Mouse (Mus musculus): ENCODE data around the gene C1ql3.

C1ql3 gene

DNA sequence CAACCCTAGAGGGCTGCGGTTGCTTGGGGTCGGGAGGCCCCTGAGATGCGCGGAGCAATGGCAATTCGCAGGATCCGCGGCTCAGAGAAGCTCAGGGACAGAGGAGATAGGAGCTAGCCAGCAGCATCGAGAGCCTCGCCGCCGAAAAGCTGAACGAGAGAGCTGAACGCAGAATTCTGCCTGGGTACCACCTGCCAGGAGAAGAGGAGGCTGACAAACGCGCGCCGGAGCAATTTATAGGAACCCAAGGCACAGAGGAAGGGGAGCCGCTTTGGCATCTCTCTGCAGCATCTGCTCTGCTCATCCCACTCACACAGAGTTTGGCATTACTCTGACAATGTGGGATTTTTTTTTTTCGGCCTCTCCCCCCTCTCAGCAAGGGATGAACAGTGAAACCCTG lies at the start of gene C1ql3:
Gene C1ql3 (minus strand): TSS at position 335 of the 400 bp plus-strand sequence.
- no peak for TF ChIP-seq GATA4 (IDR thresholded peaks at IDR 0.05; ENCODE audit: insufficient replicate concordance, low read length)

DNA sequence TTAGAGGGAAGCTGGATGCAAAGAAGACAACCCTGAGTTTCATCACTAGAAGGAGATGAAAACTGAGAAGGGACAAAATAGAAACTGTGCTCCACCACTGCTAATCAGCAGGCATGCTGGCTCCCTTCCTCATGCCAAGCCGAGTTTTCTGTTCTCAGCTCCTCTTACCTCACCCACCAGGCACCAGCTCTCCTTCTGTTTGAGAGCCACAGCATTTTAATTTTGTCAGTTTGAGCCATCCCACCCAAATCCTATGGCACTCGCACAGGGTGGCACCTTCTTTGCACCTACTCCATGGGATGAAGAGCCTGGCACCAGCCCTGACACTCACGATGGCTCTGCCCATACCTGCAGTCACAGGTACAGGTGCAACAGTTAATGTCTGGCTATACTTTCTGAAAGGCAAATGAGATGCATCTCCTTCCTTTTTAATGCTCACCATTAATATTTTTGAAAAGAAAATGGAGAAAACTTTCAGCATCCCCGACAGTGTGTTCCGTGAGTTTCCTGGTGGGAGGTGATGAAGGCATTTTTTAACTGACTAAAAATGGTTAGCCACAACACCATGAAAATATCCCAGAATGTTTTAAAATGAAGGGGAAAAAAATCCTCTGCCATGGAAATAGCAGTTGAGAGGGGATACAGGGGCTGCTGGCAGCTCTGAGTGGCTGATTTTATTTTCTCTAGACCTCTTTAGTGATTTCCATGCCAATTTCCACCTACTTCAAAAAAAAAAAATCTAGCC lies 49.0 kb upstream of the C1ql3 start:
- TF ChIP-seq GATA4 (IDR thresholded peaks at IDR 0.05; ENCODE audit: insufficient replicate concordance, low read length): no peak

DNA sequence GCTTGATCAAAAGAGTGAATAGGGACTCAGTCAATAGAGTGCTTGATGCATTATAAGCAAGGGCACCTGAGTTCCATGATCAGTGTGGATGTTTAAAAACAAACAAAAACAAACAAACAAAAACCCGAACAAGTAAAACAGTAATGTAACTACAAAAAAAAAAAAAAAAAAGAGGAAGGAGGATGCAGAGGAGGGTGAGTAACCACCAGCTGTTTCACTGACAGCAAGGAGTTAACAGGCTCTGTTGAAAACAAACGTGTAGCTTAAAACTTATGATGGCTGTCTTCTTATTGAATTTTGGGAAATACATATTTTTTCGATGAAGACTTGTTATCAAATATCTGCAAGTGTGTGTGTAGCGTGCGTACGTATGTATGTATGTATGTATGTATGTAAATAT lies 37.0 kb upstream of the C1ql3 start:
- no peak for TF ChIP-seq GATA4 (IDR thresholded peaks at IDR 0.05; ENCODE audit: insufficient replicate concordance, low read length)

DNA sequence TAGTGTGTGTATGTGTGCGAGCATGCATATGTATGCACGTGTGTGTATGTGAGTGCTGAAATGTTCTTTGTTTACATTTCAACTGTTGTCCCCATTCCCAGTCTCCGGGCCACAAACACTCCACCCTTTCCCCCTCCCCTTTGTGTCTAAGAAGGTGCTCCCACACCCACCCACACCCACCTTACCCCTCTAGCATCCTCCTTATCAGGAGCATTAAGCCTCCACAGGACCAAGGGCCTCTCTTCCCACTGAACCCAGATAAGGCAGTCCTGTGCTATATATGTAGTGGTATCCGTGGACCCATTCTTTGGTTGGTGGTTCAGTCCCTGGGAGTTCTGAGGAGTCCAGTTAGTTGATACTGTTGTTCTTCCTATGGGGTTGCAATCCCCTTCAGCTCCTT lies 32.9 kb upstream of the C1ql3 start:
- TF ChIP-seq GATA4 (IDR thresholded peaks at IDR 0.05; ENCODE audit: insufficient replicate concordance, low read length): no peak

DNA sequence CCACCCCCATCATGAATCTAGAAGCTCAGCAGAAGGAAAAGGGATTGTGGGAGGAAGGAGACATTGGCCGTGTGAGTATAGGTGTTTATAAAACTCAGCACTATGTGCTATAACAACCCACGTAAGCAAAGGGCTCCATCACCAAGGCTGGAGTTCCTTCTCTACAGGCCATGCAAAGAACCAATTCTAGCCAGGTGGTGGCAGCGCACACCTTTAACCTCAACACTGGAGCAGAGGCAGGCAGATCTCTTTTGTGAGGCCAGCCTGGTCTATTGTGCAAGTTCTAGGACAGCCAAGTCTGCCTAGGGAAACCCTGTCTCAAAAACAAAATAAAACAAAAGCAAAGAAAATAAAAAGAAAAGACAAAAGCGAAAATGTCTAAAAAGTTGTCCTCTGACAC lies 28.2 kb upstream of the C1ql3 start:
- TF ChIP-seq GATA4 (IDR thresholded peaks at IDR 0.05; ENCODE audit: insufficient replicate concordance, low read length): no peak

DNA sequence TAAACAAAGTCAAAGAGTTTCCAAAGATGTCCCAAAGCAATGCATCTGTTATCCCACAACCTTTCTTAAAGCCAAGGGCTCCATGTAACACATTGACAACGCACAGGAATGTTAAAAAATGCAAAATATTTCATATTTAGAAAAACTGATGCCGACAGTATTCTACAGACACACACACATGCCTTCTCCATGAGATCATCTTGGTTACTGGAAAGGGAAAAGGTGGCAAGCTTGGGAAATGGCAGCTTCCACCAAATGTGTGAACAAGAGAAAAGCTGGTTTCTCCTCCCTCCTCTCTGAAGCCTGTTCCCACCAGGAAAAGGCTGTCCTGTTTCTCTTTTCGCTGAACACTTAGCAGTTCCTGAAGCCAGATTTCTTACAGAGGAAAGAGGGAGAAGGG lies 27.2 kb upstream of the C1ql3 start:
- no peak for TF ChIP-seq GATA4 (IDR thresholded peaks at IDR 0.05; ENCODE audit: insufficient replicate concordance, low read length)

DNA sequence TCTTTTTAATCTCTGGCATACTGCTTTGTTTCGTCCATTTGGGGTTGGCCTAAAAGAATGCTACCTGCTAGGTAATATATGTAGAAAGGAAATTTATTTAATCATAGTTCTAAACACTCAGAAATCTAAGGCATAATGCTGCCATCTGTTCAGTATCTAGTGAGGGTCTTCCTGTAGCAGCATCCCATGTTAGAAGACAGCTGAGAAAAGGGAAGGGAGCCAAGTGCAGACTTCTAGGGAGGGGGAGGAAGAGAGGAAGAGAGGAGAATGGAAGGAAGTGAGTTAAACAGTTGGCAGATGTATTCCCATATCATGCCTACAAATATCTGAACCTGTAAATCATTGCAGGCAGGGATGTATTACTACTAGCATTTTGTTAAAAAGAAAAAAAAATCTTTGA lies 7.3 kb upstream of the C1ql3 start:
- no peak for TF ChIP-seq GATA4 (IDR thresholded peaks at IDR 0.05; ENCODE audit: insufficient replicate concordance, low read length)

DNA sequence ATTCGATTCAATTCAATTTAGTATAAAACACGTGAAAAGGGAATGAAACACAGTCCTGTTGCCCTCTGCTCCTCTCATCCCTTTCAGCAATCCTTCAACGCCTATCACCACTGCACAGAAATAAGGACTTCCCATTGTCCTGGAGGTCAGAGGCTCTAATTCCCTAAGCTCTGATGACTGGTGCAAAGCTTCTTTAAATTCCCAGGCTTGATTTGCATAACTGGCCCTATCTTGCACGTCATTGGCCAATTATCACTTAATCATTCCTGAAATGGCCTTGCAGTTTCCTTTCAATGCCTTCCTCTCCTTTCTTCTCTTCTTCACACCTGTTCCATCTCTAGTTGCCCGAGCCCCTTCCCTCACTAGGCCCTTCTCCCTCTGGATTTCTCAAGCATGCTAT lies 6.8 kb upstream of the C1ql3 start:
- no peak for TF ChIP-seq GATA4 (IDR thresholded peaks at IDR 0.05; ENCODE audit: insufficient replicate concordance, low read length)

DNA sequence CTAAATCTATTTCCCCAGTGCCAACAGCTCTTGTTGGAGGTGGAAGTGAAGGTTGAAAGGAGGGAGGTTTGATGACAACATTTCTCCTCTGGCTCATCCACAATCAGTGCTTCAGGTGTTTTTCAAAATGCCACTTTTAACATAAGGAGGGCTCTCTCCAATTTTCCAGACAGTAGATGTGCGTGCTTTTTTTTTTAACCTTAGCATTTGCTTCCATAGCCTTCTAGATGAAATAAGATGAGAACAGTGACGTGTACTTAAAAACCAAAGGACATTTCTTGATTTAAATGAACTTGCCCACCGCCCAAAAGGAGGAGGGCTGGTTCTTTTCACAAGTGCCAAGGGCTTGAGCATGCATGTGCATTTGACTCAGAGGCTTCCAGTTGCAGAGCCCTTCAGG lies 367 bp upstream of the C1ql3 start:
- TF ChIP-seq GATA4 (IDR thresholded peaks at IDR 0.05; ENCODE audit: insufficient replicate concordance, low read length): no peak

DNA sequence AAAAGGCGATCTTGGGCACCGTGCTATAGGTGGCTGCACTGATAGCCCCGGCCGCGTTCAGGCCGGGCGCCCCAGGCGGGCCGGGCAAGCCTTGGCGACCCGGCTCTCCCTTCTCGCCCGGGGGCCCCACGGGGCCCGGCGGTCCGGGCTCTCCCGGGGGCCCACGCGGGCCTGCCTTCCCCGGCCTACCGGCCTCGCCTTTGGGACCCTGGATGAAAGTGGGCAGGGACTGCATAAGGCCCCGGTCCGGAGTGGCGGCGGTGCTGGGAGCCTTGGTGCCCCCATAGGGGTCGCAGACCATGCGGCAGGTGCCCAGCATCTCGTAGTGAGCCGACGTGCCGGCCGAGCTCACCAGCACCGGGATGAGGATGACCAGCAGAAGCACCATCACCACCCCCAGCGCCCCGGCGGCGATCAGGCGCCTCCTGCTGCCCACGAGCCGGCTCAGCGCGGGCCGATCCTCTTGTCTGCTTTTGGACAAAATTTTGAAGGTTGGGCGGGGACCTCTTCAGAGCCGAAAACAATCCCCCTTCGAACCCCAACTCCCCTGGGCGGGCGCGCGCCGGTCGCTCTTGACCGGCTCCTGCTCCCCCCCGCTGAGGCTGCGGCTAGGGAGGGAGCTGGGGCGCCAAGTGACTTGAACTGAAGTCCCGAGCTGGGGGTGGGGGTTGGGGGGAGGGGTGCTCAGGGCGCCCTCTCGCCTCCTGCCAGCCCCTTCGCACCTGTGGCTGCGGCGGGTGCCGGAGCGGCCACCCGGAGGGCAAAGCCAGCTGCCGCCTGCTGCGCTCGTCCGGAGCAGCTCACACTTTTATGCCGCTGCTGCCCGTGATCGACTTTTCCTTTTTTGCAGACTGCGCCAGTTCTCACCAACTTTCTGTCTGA lies 905 bp downstream of the C1ql3 start:
- TF ChIP-seq GATA4 (IDR thresholded peaks at IDR 0.05; ENCODE audit: insufficient replicate concordance, low read length): no peak

DNA sequence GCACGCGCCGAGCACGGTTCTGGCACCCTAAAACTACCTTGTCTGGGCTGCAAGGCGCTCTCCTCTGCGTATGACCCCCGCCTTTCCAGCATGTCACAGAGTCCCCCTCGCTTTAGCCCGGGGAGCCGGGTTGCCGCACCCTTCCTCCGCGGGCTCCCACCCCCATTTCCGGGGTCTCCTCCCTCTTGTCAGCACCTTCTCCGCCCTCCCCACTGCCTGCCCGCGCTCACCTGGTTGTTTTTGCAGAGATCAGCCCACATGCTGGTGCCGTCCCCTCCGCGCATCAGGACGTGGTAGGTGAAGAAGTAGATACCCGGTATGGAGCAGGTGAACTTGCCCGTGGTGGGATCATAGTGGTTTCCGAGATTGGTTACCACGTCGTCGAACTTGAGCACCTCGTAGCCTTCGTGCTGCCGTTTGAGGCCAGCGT lies 1.6 kb downstream of the C1ql3 start:
- no peak for TF ChIP-seq GATA4 (IDR thresholded peaks at IDR 0.05; ENCODE audit: insufficient replicate concordance, low read length)

DNA sequence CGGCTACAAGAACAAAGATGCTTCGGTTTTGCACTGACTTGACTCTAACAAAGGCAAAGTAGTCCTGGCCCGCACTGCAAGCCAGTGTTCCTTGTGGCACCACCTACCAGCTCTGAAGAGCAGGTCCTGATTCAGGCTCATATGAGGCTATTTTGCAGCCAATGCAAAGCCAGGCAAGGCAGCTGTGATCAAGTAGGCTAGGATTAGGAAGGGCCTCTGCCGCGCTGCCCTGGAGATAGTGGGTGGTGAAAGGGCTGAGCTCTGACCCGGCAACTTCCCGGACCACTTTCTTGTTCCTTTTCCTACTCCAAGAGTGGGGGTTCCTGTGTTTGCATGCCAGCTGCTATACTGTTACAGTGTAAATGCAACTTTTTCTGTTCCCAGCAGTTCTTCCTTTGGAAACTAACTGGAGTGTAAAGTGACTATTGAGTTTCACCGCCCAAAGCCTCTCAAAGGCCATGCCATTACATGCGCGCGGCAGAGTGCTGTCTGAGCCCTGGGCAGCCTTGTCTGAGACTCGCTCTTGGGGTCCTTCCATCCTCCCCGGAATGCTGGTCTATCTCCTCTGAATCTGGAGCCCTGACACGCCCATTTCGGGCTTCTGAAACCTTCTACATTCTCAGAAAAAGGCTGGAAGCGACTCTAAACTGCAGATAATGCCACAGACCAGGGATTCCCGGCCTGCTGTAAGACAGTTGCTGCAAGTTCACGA lies 2.2 kb downstream of the C1ql3 start:
- no peak for TF ChIP-seq GATA4 (IDR thresholded peaks at IDR 0.05; ENCODE audit: insufficient replicate concordance, low read length)

DNA sequence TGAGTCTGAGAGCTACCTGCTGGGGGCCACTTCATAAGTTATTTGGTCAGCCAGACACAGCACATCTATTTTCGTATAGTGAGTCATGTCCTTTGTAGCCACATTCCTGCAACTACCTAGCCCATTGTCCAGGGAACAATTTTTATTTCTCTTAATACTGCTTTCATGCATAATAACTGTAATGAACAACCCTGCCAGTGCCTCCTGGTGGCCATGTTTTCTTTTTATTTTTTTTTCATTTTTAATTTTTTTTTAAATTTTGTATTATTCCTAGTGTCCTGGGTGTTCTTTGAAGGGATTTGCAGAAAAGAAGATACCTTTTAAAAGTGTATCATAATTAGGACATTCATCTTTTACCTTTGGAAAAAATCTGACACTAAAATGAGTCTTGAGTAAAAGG lies 3.2 kb downstream of the C1ql3 start:
- no peak for TF ChIP-seq GATA4 (IDR thresholded peaks at IDR 0.05; ENCODE audit: insufficient replicate concordance, low read length)

DNA sequence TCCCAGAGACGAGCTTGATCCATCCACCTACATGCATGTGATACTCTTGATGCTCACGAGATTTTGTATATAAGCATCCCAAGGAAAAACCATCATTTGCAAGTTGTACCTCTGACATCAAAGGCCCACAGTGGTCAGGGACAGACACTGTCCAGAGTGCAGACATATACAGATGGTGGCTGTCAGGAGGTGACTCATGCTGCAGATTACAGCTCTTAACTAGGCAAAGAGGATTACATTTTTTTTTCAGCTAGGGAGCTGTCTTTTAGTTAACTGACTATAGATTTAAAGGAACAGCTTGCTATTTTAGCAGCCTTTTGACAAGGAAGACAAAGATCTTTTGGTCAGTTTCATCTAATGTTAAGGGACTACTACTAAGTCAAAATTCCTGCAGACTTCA lies 11.6 kb downstream of the C1ql3 start:
- no peak for TF ChIP-seq GATA4 (IDR thresholded peaks at IDR 0.05; ENCODE audit: insufficient replicate concordance, low read length)

DNA sequence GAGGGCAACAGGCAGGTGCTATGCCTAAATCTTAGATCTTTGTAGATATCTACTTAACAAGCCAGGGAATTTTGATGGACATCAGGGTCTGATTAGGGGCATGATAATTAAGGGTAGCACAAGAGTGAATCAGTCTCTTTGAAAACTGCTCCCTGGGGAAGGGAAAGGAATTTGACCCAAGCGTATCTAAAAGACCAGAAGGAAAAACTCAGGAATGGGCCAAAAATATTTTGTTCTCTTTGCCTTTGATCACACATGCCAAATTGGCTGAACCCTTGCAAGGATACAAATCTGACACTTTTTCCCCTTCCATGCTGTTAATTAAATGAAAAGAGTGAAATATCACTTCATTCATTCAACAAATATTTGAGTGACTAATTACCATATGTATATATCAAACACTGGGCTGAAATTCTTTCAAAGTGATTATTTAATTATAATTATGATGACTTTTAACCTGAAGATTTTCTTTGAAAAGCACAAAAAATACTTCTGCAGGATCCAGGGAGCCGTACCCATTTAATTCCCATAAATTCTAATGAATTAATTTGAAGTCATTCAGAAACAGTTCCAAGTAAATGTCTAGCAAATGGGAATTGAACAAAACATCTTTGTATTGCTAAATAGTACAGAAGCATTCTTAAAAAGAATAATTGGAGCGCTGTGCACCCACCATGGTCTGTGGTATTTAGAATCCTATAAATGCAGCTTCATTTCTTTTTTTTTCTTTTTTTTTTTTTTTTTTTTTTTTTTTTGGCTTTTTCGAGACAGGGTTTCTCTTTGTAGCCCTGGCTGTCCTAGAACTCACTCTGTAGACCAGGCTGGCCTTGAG lies 26.5 kb downstream of the C1ql3 start:
- no peak for TF ChIP-seq GATA4 (IDR thresholded peaks at IDR 0.05; ENCODE audit: insufficient replicate concordance, low read length)
